Mouse (Mus musculus): ENCODE results near the gene Daam2.
A peak's percentile ranks its signal among the peaks of the same experiment; 100 is the strongest.

Gene Daam2

DNA sequence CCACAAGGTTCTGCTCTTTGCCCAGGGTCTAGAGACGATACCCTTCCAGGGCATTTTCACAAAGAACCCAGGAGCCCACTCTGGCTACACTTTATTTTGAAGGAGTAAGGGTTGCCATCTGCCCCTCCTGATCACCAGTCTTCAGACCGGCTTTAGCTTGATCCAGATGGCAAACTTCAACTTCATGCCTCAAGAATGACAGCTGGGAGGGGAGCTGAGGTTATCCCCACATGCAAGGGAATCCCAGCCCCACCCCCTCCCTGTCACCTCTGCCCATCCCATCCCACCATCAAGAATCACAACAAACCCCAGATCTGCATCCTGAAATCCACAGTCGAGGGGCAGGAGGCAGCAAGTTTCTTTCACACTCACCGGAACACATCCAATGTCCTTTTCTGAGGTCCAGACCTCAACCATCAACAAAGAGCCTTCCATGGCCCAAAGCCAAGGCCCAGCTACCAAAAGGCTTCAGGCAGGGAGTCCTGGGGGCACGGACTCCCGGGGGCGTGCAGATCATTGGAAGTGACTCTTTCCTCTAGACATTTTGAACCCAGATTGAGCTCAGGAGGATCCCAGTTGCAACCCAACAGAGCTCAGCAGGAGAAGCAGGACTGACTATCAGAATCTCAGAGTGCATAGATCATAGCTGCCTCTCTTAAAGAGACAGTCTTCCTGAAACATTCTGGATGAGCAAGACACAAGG is 35.5 kb downstream of the Daam2 start:
- Histone ChIP-seq H3K4me1 (replicated peaks; ENCODE audit: low read depth, low read length) (no peaks in the 10 kb centered on the region), H3K4me3 (replicated peaks; ENCODE audit: low read length) (no peak overlapping the region), H3K27me3 (ENCODE audit: insufficient read depth, low read length) (peaks cover 46% of the 10 kb centered on the region), H3K36me3 (ENCODE audit: insufficient read depth, low read length) (no peaks in the 10 kb centered on the region), H3K9me3 (ENCODE audit: low read length) (no peaks in the 10 kb centered on the region)
- TF ChIP-seq NANOG (IDR thresholded peaks at IDR 0.05; ENCODE audit: borderline replicate concordance, low read length) = no peak

DNA sequence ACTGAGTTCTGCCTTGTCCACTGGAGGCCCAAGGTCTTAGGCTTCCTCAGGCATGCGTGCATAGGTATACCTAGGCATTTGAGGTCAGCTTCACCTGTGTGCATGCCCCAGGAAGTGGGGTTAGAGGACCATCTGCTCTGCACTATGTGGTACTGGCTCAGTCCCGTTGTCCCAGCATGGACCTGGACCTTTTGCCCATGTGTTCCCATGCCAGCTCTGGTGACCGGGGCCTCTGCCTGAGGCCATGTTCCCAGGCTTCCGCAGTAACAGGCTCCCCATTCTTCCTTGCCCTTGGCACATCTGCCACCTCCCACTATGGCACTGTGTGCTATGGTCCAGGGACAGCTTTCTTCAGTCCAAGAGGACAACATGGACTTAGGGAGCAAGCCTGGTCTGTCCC is 36.1 kb downstream of the Daam2 start:
- H3K4me3 ChIP-seq (replicated peaks; ENCODE audit: low read length) = no peak overlapping the region
- peaks cover 52% of the 10 kb centered on the region for H3K27me3 ChIP-seq (ENCODE audit: insufficient read depth, low read length)
- H3K4me1 ChIP-seq (replicated peaks; ENCODE audit: low read depth, low read length) = peaks cover 3% of the 10 kb centered on the region
- H3K9me3 ChIP-seq (ENCODE audit: low read length) = no peaks in the 10 kb centered on the region
- H3K36me3 ChIP-seq (ENCODE audit: insufficient read depth, low read length) = no peaks in the 10 kb centered on the region
- no peak for TF ChIP-seq NANOG (IDR thresholded peaks at IDR 0.05; ENCODE audit: borderline replicate concordance, low read length)
- no peak for TF ChIP-seq CTCF (conservative IDR thresholded peaks at IDR 0.05; ENCODE audit: low read length)
- no peak for TF ChIP-seq POU5F1 (IDR thresholded peaks at IDR 0.05; ENCODE audit: borderline replicate concordance, low read length)

DNA sequence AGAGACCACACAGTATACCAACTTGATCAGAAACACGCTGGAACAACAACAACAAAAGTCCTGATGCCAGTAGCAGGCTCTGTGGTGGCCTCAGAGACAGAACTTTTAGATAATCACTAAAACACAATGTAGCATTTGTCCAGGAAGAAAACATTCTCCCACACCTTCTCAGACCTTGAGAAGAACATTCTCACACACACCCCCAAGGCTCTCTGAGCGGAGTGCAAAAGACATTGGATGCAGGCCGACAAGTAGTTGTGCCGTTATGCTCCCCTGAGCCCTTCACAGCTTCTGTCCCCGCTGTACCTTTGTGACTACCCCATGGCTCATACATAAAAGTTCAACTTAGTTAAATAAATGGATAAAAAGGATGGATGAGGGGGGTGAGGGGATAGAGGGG is 37.6 kb downstream of the Daam2 start:
- TF ChIP-seq NANOG (IDR thresholded peaks at IDR 0.05; ENCODE audit: borderline replicate concordance, low read length) (no peak), POU5F1 (IDR thresholded peaks at IDR 0.05; ENCODE audit: borderline replicate concordance, low read length) (no peak), CTCF (conservative IDR thresholded peaks at IDR 0.05; ENCODE audit: low read length) (no peak)
- H3K27me3 ChIP-seq (ENCODE audit: insufficient read depth, low read length) = peaks cover 55% of the 10 kb centered on the region
- H3K36me3 ChIP-seq (ENCODE audit: insufficient read depth, low read length) = no peaks in the 10 kb centered on the region
- H3K9me3 ChIP-seq (ENCODE audit: low read length) = no peaks in the 10 kb centered on the region
- no peak overlapping the region for H3K4me3 ChIP-seq (replicated peaks; ENCODE audit: low read length)
- peaks cover 13% of the 10 kb centered on the region for H3K4me1 ChIP-seq (replicated peaks; ENCODE audit: low read depth, low read length)

DNA sequence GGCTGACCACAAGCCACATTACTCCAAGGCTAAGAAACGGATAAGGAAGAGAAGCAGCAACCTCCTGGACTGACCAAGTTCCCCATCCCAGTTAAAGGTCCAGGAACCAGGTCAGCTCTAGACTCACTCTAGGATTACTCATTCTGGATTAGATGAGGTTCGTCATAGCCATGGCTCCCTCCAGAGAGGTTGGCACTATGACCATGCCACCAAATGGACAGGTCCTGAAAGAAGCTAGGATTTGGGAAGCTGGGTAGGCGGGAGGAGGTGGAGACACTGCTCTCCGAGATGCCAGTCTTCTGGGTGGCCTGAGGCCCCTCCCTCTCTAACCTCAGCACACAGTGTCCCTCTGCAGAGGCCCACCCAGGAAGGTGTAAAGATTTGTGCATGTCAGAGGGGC is 38.2 kb downstream of the Daam2 start:
- TF ChIP-seq POU5F1 (IDR thresholded peaks at IDR 0.05; ENCODE audit: borderline replicate concordance, low read length) (no peak), NANOG (IDR thresholded peaks at IDR 0.05; ENCODE audit: borderline replicate concordance, low read length) (no peak), CTCF (conservative IDR thresholded peaks at IDR 0.05; ENCODE audit: low read length) (no peak)
- H3K9me3 ChIP-seq (ENCODE audit: low read length) = no peaks in the 10 kb centered on the region
- H3K4me3 ChIP-seq (replicated peaks; ENCODE audit: low read length) = no peak overlapping the region
- peaks cover 17% of the 10 kb centered on the region for H3K4me1 ChIP-seq (replicated peaks; ENCODE audit: low read depth, low read length)
- H3K27me3 ChIP-seq (ENCODE audit: insufficient read depth, low read length) = peaks cover 62% of the 10 kb centered on the region
- H3K36me3 ChIP-seq (ENCODE audit: insufficient read depth, low read length) = no peaks in the 10 kb centered on the region

DNA sequence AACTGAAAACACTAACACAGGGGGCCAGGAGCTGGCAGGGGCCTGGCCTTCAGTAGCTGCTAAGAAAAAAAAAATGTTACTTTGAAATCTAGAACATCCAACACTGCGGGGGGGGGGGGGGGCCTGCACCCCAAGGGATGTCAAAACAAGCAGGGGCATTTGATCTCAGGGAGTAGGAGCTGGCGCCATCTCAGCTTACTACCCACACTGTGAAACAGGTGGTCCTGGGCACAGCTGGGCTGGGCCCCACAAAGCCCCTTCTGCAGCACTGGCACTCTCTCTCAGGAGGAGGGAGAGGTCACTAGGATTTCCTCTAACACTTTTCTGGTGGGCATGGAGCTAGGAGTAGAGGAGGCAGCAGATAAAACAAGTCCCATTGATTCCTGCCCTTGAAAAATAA is 39.6 kb downstream of the Daam2 start:
- TF ChIP-seq NANOG (IDR thresholded peaks at IDR 0.05; ENCODE audit: borderline replicate concordance, low read length) (no peak), CTCF (conservative IDR thresholded peaks at IDR 0.05; ENCODE audit: low read length) (no peak), POU5F1 (IDR thresholded peaks at IDR 0.05; ENCODE audit: borderline replicate concordance, low read length) (no peak)
- peaks cover 75% of the 10 kb centered on the region for H3K27me3 ChIP-seq (ENCODE audit: insufficient read depth, low read length)
- peaks cover 17% of the 10 kb centered on the region for H3K4me1 ChIP-seq (replicated peaks; ENCODE audit: low read depth, low read length)
- H3K4me3 ChIP-seq (replicated peaks; ENCODE audit: low read length) = no peak overlapping the region
- no peaks in the 10 kb centered on the region for H3K36me3 ChIP-seq (ENCODE audit: insufficient read depth, low read length)
- H3K9me3 ChIP-seq (ENCODE audit: low read length) = no peaks in the 10 kb centered on the region

DNA sequence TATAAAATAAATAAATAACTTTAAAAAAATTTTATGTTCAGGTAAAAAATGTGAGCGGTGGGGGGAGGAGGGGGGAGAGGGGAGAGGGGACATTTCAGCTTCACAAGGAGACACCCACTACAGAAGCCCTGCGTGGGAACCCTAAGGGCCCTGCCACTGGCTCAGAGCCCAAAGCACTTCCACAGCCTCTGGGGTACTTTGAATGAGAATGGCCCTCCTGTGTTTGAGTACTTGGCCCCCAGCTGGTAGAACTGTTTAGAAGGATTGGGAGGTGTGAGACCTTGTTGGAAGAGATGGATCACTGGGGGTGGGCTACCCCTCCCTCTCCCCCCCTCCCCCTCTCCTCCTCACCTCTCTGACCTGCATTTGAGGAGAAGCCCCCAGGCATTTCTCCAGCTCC is 41.7 kb downstream of the Daam2 start:
- Histone ChIP-seq H3K4me3 (replicated peaks; ENCODE audit: low read length) (no peak overlapping the region), H3K4me1 (replicated peaks; ENCODE audit: low read depth, low read length) (peaks cover 17% of the 10 kb centered on the region), H3K27me3 (ENCODE audit: insufficient read depth, low read length) (peaks cover 78% of the 10 kb centered on the region), H3K9me3 (ENCODE audit: low read length) (no peaks in the 10 kb centered on the region), H3K36me3 (ENCODE audit: insufficient read depth, low read length) (no peaks in the 10 kb centered on the region)
- TF ChIP-seq CTCF (conservative IDR thresholded peaks at IDR 0.05; ENCODE audit: low read length) (no peak), NANOG (IDR thresholded peaks at IDR 0.05; ENCODE audit: borderline replicate concordance, low read length) (peak; percentile 55; the same call in 1 of the 2 replicates), POU5F1 (IDR thresholded peaks at IDR 0.05; ENCODE audit: borderline replicate concordance, low read length) (no peak)

DNA sequence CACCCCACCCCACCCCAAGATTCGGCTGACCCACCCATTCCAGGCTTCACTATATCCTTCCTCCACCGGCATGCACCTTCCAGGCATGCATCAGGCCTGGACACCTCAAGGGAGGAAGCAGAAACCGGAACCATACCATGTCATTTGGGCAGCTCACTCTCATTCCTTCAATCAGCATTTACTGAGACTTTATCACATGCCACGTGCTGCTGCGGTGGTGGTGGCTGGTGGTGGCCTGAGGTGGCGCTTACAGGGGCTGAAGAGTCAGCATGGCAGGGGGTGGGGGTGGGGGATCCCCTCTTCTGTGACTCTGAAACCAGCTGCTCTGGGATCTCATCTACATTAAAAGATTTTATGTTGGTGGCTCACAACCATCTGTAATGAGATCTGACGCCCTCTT is 42.1 kb downstream of the Daam2 start:
- TF ChIP-seq NANOG (IDR thresholded peaks at IDR 0.05; ENCODE audit: borderline replicate concordance, low read length) (no peak), CTCF (conservative IDR thresholded peaks at IDR 0.05; ENCODE audit: low read length) (no peak), POU5F1 (IDR thresholded peaks at IDR 0.05; ENCODE audit: borderline replicate concordance, low read length) (no peak)
- H3K4me1 ChIP-seq (replicated peaks; ENCODE audit: low read depth, low read length) = peaks cover 17% of the 10 kb centered on the region
- no peaks in the 10 kb centered on the region for H3K36me3 ChIP-seq (ENCODE audit: insufficient read depth, low read length)
- no peaks in the 10 kb centered on the region for H3K9me3 ChIP-seq (ENCODE audit: low read length)
- no peak overlapping the region for H3K4me3 ChIP-seq (replicated peaks; ENCODE audit: low read length)
- peaks cover 77% of the 10 kb centered on the region for H3K27me3 ChIP-seq (ENCODE audit: insufficient read depth, low read length)

DNA sequence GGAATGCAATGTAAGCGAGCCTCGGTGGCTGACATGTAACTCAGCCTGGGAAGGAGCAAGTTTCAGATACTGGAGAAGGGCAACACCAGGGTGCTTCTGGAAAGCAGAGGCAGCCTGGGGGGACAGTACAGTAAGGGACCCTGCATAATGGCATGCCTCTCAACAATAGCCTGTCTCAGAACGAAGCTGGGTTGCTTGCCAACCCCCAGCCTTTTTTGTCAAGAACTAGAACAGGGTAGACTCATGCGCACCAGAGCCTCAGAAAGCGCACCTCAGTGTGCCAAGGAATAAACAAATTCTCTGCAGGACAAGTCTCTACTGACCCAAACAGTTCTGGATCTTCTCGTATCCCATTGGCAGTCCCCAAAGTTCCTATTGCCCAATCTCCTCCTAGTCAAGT is 43.5 kb downstream of the Daam2 start:
- TF ChIP-seq CTCF (conservative IDR thresholded peaks at IDR 0.05; ENCODE audit: low read length) = no peak
- TF ChIP-seq POU5F1 (IDR thresholded peaks at IDR 0.05; ENCODE audit: borderline replicate concordance, low read length) = no peak
- no peak for TF ChIP-seq NANOG (IDR thresholded peaks at IDR 0.05; ENCODE audit: borderline replicate concordance, low read length)
- Histone ChIP-seq H3K4me1 (replicated peaks; ENCODE audit: low read depth, low read length) (peaks cover 17% of the 10 kb centered on the region), H3K36me3 (ENCODE audit: insufficient read depth, low read length) (no peaks in the 10 kb centered on the region), H3K4me3 (replicated peaks; ENCODE audit: low read length) (no peak overlapping the region), H3K27me3 (ENCODE audit: insufficient read depth, low read length) (peaks cover 76% of the 10 kb centered on the region), H3K9me3 (ENCODE audit: low read length) (no peaks in the 10 kb centered on the region)

Measured in E14TG2a.4 (cell line).